Mouse (Mus musculus) kidney, adult 2 months (tissue): ENCODE data around the gene Emg1.

Experiments
- CTCF ChIP-seq: fragments of 200-500 bp; conservative IDR thresholded peaks from 2 replicates; pipeline ENCODE4 v1.5.1; 2011; ENCODE audit warnings: low read depth, mild to moderate bottlenecking, control low read depth, low read length, moderate library complexity, mixed read lengths; ENCODE audit not compliant: insufficient read depth, insufficient read length
- POLR2A ChIP-seq: fragments of 200-500 bp; IDR thresholded peaks from one replicate; pipeline ENCODE4 v1.6.1; 2011; ENCODE audit warnings: low read depth, low read length, control low read depth

- 0 out of 2 replicates have a peak, but pooled peaks have one; percentile 4 for TF ChIP-seq CTCF
- TF ChIP-seq POLR2A, result no peak
Observed at GRCm38 (mm10) chr6:124673619-124674018, 38.4 kb downstream of the Emg1 start.
